Mouse (Mus musculus): ENCODE results near the gene Arpp21.

The Arpp21 gene

DNA sequence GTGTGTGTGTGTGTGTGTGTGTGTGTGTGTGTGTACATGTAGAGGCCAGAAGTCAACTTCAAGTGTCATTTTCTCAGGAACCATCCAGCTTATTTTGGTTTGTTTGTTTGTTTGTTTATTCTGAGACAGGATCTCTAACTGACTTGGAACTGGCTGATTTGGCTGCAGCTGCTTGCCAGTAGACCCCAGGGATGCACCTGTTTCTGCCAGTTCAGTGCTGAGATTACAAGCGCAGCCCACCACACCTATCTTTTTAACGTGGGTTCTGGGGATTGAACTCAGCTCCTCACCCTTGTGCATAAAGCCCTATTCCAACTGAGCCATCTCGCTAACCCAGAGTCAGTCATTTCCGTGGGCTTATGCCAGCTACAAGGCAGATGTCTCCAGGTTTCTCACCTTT lies 111.6 kb downstream of the Arpp21 start:
- POLR2A ChIA-PET = interaction anchor here in 1 of 4 experiments (0.7 kb wide), 1 partner anchor 356 kb away, joined by 3 read pairs; no protein-coding TSS in a partner anchor
- CTCF ChIA-PET = interaction anchor here in 1 of 4 experiments (0.5 kb wide), 1 partner anchor 206 kb away, joined by 4 read pairs; no protein-coding TSS in a partner anchor

DNA sequence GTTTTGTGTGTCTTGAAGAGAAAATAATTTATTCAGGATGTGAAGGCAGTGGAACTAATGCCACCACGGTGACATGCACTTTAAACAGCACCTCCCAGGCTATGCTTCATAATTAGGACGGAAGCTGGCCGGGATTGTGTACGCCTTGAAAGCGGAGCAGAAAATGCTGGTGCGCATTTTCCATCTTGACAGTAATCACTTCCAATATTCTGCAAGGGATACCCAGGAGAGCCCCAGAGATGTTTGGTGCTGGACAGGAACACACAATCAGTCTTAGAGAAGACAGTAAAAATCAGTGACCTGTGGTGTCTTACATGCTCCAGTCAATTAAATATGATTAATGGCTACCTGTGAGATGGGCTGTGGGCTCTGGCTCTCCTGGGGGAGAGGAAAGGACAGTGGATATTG lies 112.3 kb downstream of the Arpp21 start:
- POLR2A ChIA-PET = interaction anchor here in 1 of 4 experiments (0.7 kb wide), 1 partner anchor 35 kb away, joined by 3 read pairs; no protein-coding TSS in a partner anchor
- CTCF ChIA-PET = no interaction called here

DNA sequence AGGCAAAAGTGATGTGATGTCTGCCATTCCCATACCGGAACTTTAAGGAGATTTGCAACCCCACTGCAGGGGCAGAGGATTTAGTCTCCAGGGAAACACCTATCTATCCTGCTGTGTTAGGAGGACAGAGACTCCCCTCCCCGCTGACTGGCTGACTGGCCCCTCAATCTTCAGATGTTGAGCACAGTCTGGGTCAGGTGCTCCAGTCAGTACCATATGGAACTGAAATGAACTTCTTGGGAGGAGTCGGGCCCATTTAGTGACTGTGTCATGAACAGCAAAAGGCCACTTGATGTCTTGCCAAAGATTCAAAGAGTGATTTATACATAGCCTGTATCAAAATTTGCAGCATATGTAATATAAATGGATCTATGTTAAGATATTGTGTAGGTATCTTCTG lies 116.2 kb downstream of the Arpp21 start:
- POLR2A ChIA-PET = no interaction called here
- CTCF ChIA-PET = interaction anchor here in 1 of 4 experiments (1.1 kb wide), 1 partner anchor 9 kb away, joined by 4 read pairs; no protein-coding TSS in a partner anchor

DNA sequence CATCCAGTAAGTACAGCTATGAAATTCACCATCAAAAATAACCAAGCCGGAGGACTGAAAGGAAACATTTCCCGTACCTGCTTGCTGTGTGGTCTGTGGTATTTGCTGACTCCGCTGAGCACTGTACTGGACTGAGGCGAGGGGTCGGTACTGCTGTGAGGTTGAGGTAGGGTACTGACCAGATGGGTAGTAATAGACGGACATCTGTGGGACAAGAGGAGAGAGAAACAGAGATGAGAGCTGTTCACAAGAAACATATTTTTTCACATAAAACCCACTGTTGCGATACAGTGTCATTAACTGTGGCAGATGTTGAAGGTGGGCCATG lies 116.7 kb downstream of the Arpp21 start:
- ChIA-PET CTCF (interaction anchor here in 1 of 4 experiments (1.1 kb wide), 1 partner anchor 9 kb away, joined by 4 read pairs; no protein-coding TSS in a partner anchor), POLR2A (interaction anchor here in 1 of 4 experiments (1.6 kb wide), 1 partner anchor 12 kb away, joined by 4 read pairs; no protein-coding TSS in a partner anchor)

DNA sequence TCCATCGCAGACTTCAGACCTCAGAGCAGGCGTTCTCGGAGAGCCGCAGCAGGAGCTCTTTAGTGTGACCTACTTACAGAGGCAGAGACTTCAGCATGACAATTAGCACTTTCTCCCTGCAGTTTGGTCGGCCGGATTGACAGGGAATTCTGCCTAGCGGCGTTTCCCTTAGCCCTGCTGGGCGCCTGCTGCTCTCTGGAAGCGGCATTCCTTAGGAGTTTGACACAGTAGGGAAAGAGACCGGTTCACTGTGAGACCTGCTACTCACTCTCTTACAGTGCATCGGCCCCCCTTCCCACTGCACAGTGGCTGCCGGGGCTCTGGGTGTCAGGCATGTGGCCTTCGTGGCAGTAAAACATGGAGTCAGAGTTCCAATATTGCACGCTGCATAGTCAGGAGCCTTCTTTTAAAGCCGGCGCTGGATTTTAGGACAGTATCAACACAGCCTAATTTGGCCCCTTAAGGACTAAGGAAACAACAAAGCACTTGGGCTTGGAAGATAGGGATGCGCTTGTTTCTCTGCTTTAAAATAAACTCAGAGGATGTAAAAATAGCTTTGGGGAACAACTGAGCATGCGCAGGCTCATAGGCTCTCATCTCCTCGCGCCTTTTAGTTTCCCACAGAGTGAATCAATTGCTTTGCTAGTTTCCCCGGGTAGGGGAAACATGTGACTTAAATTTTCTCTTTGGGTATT lies 117.2 kb downstream of the Arpp21 start:
- CTCF ChIA-PET = interaction anchor here in 1 of 4 experiments (1.1 kb wide), 1 partner anchor 8 kb away, joined by 4 read pairs; no protein-coding TSS in a partner anchor

DNA sequence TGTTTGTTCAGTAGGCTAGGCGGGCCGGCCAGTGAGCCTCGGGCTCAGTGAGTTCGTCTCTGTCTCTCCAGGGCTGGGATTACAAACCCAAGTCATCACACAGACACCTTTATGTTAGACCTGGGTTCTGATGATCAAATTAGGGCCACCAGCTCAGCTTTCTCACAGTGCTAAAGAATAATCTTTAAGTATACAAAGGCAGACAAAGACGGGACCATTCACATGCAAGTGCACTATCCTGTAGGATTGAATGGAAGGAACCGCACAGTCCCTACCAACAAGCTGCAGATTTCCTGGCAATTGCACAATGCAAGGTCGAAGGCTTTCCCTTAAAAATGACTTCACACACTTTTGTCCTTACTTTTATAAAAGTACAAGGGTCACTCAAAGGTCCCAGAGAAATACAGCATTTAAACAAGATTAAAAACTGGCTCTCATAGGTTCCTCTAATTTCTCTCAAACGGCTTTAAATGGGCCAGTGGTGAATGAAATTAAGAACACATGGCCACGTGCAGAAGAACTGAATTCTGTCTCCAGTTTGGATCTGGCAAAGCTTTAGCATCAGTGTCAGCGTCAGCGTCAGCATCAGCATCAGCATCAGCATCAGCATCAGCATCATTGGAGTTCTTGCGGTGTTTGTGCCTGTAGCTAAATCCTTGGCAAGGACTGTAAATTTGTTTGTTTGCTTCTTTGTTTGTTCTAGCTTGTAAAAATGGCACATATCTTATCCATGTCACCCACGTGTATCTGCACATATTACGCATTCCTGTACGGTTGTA lies 117.9 kb downstream of the Arpp21 start:
- ChIA-PET CTCF (no interaction called here), POLR2A (interaction anchor here in 1 of 4 experiments (1.6 kb wide), 1 partner anchor 13 kb away, joined by 4 read pairs; no protein-coding TSS in a partner anchor)

More for the DNA sequence above, 117.2 kb downstream of the Arpp21 start:
- POLR2A ChIA-PET = interaction anchor here in 1 of 4 experiments (1.6 kb wide), 1 partner anchor 12 kb away, joined by 4 read pairs; no protein-coding TSS in a partner anchor

DNA sequence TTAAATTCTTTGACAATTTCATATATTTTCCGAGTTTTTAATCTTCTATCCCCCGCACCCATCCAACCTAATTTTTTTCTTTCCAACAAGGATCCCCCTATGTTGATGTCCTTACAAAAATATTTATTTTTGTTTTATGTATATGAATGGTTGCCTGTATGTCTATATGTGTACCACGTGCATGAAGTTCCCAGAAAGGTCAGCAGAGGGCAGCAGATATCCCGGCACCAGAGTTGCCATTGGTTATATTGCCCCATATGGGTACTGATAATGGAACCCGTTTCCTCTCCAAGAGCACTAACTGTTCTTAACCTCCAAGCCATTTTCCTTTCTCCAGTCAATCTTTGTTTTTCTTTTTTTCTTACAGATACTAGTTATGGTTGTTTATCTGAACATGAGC lies 124.1 kb downstream of the Arpp21 start:
- CTCF ChIA-PET = no interaction called here
- POLR2A ChIA-PET = no interaction called here

DNA sequence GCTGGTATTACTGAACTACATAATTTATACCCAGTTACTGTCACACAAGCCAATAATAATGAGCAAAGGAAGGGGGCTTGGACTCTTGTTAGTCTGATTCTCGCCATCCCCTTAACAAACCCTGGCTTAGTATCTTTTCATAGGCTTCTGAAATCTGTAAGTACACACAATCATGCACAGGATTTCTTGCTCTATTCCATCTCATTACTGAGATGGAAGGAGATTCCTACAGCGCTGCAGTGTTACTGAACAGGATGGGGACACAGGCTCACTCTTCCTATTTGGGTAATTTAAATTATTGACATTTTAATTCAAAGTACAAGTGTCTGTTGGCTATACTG lies 132.9 kb downstream of the Arpp21 start:
- ChIA-PET CTCF (no interaction called here), POLR2A (no interaction called here)

DNA sequence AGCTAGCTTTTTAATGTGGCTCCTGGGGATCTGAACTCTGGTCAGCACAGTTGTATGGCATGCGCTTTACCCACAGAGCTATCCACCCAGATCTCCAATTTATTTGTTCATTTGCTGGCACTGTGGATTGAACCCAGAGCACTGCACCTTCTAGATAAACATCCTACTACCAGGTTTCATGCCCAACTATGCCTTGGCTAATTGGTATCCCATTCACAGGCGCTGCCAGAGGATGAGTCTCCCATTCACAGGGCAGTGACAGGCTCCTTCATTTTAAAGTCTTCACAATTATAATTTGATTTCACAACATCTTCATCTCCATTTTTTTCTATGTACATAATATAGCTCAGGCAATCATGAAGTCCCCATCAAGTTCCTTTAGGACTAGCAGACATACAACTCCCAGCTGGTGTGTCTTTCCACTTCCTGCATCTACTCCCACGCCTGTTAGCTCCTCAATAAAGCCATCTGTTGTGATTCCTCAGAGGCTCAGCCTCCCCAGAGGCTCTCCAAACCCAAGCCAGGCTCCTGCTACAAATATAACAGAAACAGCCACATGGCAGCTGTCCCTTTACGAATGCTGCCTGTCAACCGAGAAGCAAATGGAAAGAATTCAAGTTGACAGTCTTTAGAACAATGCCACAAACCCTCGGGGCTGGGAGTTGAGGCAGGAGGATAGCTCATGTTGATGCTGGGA lies 133.4 kb downstream of the Arpp21 start:
- ChIA-PET POLR2A (no interaction called here), CTCF (interaction anchor here in 1 of 4 experiments (0.6 kb wide), 1 partner anchor 131 kb away, joined by 8 read pairs; no protein-coding TSS in a partner anchor)

DNA sequence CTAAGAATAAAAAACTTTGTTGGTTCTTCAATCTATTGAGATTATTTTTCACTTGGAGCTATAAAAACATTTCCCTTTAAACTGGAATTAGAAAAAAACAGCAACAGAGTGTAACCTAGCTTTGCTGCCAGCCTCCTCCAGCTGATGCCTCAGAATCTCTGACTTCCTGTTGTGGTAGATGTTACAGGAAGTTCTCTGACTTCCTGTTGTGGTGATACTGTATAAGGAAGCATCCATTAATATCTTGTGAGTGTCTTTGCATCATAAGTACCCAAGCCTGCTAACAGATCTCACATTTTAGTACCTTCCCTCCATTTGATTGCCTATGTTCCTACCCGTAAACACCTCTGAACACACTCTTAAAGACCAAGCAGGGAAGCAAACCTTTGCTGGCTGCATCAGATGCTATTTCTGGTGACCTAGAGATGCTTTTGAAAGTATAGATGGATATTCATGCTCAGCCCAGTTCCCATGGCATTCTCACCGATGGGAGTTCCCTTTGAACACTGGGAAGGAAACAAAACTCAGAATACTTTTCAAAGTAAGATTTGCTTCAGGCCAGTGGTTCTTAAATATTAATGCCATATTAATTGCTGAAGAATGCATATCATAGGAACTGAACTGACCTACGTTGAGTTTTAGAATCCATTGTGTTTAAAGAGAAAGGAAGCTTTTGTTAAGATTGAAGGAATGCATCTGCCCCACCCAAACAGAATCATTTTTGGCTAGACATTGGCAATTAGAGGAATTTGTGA lies 134.7 kb downstream of the Arpp21 start:
- POLR2A ChIA-PET = no interaction called here

DNA sequence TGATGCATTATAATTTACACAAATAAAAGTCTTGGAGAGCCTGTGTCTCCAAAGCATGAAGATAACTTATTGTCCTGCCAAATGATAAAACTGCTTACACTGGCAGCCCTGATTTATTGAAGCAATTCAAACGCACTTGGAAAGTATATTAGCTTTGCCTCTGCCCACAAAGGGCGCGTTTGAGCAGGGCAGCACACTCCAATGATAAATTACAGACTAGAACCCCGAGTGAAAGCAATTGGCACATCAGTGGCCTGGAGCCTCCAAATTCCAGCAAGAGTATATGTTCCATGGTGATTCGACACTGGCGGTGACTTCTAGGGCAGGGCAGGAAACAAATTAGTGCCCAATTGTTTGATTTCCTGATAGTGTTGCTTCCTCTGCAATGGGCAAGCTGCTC lies 137.5 kb downstream of the Arpp21 start:
- ChIA-PET CTCF (no interaction called here), POLR2A (no interaction called here)

More for the DNA sequence above, 134.7 kb downstream of the Arpp21 start:
- CTCF ChIA-PET = interaction anchor here in 1 of 4 experiments (0.6 kb wide), 1 partner anchor 1102 kb away, joined by 3 read pairs; no protein-coding TSS in a partner anchor

DNA sequence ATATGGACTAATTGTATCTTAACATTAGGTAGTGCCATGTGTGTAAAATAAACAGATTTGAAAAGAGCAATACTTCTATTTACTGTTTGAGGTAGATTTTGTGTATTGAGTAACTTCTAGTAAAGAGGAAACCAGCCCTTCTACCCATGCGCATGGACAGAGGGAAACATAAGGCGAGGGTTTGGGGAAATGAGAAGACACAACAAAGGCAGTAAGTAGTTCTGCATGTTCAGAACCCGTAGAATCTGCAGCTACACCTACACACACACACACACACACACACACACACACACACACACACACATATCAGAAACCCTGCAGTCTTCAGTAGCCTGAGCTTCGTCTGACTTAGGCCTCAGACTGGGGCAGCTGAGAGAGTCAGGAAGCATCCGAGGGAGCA lies 140.0 kb downstream of the Arpp21 start:
- ChIA-PET CTCF (interaction anchor here in 2 of 4 experiments (0.6 kb wide), 2 partner anchors 83 to 798 kb away, joined by 3 to 4 read pairs; no protein-coding TSS in a partner anchor), POLR2A (no interaction called here)

DNA sequence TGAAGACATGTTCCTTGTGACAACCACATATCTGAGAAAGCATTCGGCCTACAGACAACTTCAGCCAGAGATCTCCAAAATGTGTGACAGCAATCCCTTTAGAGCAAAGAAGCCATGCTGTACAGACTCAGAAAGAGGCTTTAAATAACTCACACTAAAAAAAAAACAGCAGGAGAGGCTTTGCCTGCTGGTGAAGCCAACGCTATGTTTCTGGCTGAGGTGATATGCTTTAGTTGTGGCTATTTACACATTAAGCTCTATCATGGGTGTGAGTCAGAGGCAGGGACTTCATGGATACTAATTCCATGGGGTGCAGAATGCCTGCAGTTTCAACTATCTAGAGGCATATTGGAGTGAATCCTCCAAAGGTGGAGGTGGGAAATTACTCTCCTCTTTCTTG lies 140.5 kb downstream of the Arpp21 start:
- CTCF ChIA-PET = no interaction called here
- POLR2A ChIA-PET = no interaction called here

DNA sequence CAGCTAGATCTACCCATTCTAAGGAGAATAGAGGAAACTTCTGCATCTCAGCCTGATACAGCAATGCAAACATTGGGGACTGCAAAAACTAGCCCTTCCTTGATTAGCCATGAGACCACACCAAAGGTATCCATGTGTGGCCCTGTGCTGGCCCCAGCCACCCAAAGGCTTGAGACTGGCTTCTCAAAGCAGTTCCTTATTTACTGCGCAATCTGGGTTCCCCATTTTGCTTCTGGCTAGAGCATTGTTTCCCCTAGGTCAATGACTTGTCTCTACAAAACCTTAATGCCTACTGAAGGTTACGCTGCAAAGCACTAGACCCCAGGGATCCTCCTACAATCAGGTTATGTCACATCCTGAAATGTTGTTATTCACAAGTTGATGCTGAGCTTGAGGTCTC lies 156.8 kb downstream of the Arpp21 start:
- CTCF ChIA-PET = no interaction called here

DNA sequence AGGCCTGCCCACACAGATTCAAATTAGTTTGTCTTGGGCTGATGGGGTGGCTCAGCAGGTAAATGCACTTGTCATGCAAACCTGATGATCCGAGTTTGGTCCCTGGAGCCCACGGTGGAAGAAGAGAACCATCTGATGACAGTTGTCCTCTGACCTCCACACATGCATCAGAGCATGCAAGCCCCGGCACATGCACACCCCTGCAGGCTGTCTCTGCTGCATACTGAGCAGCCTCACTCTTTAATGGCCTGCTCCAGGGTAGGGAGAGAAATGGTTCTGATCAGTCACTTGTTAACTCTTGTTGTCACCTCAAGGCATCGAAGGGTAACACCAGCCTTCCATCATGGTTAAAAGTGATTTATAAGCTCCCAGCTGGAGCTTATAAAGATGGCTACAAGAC lies 157.3 kb downstream of the Arpp21 start:
- ChIA-PET CTCF (no interaction called here), POLR2A (no interaction called here)

More for the DNA sequence above, 156.8 kb downstream of the Arpp21 start:
- POLR2A ChIA-PET = interaction anchor here in 1 of 4 experiments (0.6 kb wide), 1 partner anchor 347 kb away, joined by 3 read pairs; no protein-coding TSS in a partner anchor

DNA sequence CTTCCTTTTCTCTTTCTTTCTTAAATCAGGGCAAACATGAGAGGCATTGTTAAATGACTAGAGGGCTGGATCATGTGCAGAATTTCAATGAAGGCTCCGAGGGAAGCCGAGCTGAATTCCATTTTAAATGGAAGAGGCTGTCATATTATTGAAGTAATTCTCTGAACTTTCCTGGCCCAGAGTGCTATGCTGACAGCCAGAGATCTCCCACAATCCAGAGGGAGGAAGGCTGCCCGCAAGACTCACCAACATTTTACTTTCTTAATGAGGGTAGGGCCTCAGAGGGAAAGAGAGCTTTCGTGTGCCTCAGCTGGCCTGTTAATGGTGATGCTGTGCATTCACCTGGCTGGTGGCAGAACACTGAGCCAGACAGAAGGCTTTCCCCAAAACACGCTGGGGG lies 160.5 kb downstream of the Arpp21 start:
- ChIA-PET POLR2A (no interaction called here), CTCF (no interaction called here)

DNA sequence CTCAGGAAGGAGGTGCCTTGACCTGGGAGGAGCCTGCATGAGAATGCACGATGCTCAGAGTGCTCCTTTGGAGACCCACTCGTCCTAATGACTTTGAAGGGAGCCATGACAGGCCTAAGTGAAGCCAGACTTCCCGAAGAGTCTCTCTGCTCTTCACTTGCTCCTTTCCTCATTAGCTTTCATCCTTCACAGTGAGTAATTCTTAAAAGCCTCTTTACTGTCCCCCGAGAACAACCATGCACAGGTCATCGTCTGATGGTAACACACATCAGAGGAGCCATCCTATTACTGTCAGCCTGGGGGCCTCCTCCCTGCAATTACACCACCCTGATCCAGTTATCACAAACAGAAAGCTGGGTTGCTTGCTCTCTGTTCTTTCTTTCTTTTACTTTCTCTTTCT lies 160.9 kb downstream of the Arpp21 start:
- ChIA-PET CTCF (no interaction called here), POLR2A (no interaction called here)

DNA sequence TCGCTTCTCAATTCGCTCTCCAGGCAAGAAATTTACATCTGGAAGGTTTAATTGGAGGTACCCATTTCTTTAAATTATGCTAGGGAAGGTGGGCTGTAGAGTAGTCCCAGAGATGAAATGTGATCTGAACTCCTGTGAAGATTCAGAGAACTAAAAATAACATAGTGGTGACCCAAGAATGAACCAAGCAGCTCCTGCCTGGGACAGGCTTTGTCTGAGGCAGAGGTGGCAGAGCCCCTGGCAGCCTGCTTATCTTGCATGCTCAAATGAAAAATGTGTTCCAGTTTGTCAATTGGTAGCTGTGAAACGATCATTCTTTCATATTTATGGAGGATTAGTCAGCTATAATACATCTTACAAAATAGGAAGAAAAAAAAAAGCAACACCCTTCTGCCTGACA lies 164.4 kb downstream of the Arpp21 start:
- POLR2A ChIA-PET = interaction anchor here in 1 of 4 experiments (0.7 kb wide), 1 partner anchor 705 kb away, joined by 3 read pairs; no protein-coding TSS in a partner anchor
- CTCF ChIA-PET = no interaction called here

DNA sequence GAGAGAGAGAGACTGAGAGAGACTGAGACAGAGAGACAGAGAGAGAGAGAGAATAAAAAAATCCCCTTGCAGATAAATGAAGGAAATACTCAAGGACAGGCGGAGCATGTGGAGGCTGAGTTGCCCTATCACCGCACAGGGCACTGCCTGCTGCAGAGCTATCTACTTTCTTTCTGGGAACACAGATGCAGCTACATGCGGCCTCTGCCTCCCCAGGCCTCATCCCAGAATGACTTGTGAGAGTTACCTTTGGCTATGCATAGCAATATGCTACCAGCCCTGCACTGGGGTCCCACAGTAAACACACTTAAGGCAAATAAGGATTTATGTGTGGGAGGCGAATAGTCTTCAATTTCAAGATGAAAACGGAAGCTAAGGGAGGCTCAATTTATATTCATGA lies 164.8 kb downstream of the Arpp21 start:
- ChIA-PET CTCF (no interaction called here), POLR2A (interaction anchor here in 1 of 4 experiments (0.7 kb wide), 1 partner anchor 705 kb away, joined by 3 read pairs; no protein-coding TSS in a partner anchor)
